Mouse (Mus musculus) E14TG2a.4 (cell line): ENCODE measurements around the gene Trim56.

ENCODE experiments used
- H3K27me3 ChIP-seq: 2 replicates; pipeline ENCODE4 v1.6.1; 2014; ENCODE audit warnings: low read length, control low read depth; ENCODE audit not compliant: insufficient read depth
- H3K36me3 ChIP-seq: 2 replicates; pipeline ENCODE4 v1.6.1; 2014; ENCODE audit warnings: low read length, control low read depth; ENCODE audit not compliant: insufficient read depth
- H3K4me1 ChIP-seq: replicated peaks from 2 replicates; pipeline ENCODE4 v1.6.1; 2014; ENCODE audit warnings: low read depth, low read length, control low read depth
- H3K4me3 ChIP-seq: replicated peaks from 2 replicates; pipeline ENCODE4 v1.5.1; 2014; ENCODE audit warnings: mild to moderate bottlenecking, low read length
- H3K9me3 ChIP-seq: 2 replicates; pipeline ENCODE4 v1.6.1; 2014; ENCODE audit warnings: low read length, control low read depth
- CTCF ChIP-seq: conservative IDR thresholded peaks from 2 replicates; pipeline ENCODE4 v1.5.1; 2014; ENCODE audit warnings: low read length
- NANOG ChIP-seq: IDR thresholded peaks from 2 replicates; pipeline ENCODE4 v1.6.1; 2014; ENCODE audit warnings: borderline replicate concordance, low read length, mixed read lengths
- POU5F1 ChIP-seq: IDR thresholded peaks from 2 replicates; pipeline ENCODE4 v1.6.1; 2014; ENCODE audit warnings: low read length, borderline replicate concordance

The Trim56 gene

DNA sequence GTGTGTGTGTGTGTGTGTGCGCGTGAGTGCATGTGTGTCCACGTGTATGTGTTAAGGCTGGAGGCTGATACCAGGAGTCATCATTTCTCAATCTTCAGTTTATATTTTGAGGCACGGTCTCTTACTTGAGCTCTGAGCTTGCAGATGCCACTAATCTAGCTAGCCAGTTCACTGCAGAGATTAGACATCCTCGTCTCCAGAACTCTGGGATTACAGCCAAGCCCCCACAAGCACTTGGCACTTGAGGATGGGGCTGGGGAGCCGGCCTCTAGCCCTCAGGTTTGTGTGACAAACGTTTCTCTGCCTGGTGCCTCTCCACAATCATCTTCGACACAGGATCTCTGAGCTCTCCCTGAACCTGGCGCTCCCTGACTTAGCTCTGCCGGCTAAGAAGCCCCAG lies 25.1 kb downstream of the Trim56 start:
- Histone ChIP-seq H3K27me3 (no peaks in the 10 kb centered on the region), H3K4me3 (no peak overlapping the region), H3K36me3 (no peaks in the 10 kb centered on the region), H3K4me1 (peaks cover 9% of the 10 kb centered on the region), H3K9me3 (peaks cover 33% of the 10 kb centered on the region)
- TF ChIP-seq CTCF (no peak), NANOG (no peak), POU5F1 (no peak)

DNA sequence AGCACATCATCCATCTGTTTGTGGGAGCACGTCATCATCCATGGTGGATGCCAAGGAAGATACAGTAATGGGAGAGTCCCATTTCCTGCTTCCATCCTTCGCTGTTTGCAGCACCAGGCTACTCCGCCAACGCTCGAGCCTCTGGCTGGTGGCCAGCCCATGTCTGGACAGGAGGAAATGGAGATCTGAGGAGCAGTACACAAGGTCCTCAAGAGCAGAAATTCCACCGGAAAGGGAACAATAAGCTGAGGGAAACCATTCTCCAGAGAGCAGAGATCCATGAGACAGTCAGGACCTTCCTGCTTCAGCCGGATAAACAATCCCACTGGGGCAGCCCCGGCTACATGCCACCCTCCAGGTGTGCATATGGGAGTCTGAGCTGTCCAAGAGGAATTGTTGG lies 28.6 kb downstream of the Trim56 start:
- TF ChIP-seq NANOG, result no peak
- no peak for TF ChIP-seq POU5F1
- no peak for TF ChIP-seq CTCF
- Histone ChIP-seq H3K4me3 (no peak overlapping the region), H3K36me3 (no peaks in the 10 kb centered on the region), H3K27me3 (no peaks in the 10 kb centered on the region), H3K9me3 (peaks cover 38% of the 10 kb centered on the region), H3K4me1 (peaks cover 30% of the 10 kb centered on the region)

DNA sequence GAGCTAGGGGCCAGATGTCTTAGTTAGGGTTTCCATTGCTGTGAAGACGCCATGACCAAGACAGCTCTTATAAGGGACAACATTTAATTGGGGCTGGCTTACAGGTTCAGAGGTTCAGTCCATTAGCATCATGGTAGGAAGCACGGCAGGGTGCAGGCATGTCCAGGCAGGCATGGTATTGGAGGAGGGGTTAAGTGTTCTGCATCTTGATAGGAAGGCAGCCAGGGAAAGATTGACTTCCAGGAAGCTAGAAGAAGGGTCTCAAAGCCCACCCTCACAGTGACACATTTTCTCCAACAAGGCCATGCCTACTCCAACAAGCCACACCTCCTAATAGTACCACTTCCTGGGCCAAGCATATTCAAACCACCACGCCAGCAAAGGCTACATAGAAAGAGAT lies 30.3 kb downstream of the Trim56 start:
- Histone ChIP-seq H3K9me3 (peaks cover 44% of the 10 kb centered on the region), H3K4me3 (no peak overlapping the region), H3K4me1 (peaks cover 30% of the 10 kb centered on the region), H3K36me3 (no peaks in the 10 kb centered on the region), H3K27me3 (no peaks in the 10 kb centered on the region)
- no peak for TF ChIP-seq NANOG
- TF ChIP-seq CTCF, result no peak
- TF ChIP-seq POU5F1, result no peak

GRCm38 (mm10) chr5:137085021-137085420 lies 31.0 kb downstream of the Trim56 start:
- TF ChIP-seq NANOG, result no peak
- no peak for TF ChIP-seq POU5F1
- TF ChIP-seq CTCF, result no peak
- Histone ChIP-seq H3K36me3 (no peaks in the 10 kb centered on the region), H3K9me3 (peaks cover 44% of the 10 kb centered on the region), H3K4me3 (no peak overlapping the region), H3K27me3 (no peaks in the 10 kb centered on the region), H3K4me1 (peaks cover 36% of the 10 kb centered on the region)

DNA sequence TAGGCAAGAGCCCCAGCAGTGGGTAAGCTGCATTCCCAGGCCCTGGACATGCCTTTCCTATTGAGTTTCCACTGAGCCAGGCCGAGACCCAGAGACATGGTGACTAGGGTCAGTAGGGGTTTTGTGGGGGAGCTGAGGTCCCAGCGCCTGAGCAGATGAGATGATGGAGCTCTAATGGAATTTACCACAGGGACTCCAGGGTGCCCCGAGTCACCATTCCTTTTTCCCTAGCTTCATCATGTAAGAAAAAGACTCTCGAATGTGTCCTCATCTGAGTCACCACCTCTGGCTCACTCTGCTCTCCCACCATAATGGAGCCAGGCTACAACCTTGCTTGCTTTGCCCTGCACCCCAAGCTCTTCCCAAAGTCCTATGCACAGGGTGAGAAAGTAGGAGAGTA lies 33.0 kb downstream of the Trim56 start:
- Histone ChIP-seq H3K4me1 (peaks cover 47% of the 10 kb centered on the region), H3K36me3 (no peaks in the 10 kb centered on the region), H3K9me3 (peaks cover 32% of the 10 kb centered on the region), H3K4me3 (no peak overlapping the region), H3K27me3 (no peaks in the 10 kb centered on the region)
- no peak for TF ChIP-seq NANOG
- no peak for TF ChIP-seq CTCF
- no peak for TF ChIP-seq POU5F1

DNA sequence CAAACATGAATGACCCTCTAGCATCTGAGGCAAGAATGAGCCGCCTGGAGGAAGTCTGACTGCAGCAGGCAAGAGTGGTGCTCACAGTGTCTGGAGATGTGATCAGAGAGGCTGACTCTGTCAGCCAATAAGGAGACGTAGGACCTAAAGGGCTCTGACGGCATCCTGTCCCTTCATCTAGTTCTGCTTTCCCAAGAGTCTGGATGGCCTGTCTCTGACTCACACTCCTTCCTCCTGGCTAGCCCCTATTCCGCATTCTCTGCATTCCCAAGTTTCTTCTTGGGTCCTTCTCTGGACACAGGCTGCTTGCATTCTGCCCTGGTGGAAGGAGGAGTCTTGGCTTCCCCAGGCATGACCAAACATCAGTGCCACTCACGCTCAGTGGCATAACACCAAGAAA lies 36.2 kb downstream of the Trim56 start:
- no peak for TF ChIP-seq POU5F1
- TF ChIP-seq NANOG, result no peak
- TF ChIP-seq CTCF, result no peak
- H3K4me3 ChIP-seq, result no peak overlapping the region
- peaks cover 6% of the 10 kb centered on the region; the same call in 1 of the 2 replicates for H3K9me3 ChIP-seq
- peaks cover 55% of the 10 kb centered on the region for H3K4me1 ChIP-seq
- H3K36me3 ChIP-seq, result no peaks in the 10 kb centered on the region
- no peaks in the 10 kb centered on the region for H3K27me3 ChIP-seq

DNA sequence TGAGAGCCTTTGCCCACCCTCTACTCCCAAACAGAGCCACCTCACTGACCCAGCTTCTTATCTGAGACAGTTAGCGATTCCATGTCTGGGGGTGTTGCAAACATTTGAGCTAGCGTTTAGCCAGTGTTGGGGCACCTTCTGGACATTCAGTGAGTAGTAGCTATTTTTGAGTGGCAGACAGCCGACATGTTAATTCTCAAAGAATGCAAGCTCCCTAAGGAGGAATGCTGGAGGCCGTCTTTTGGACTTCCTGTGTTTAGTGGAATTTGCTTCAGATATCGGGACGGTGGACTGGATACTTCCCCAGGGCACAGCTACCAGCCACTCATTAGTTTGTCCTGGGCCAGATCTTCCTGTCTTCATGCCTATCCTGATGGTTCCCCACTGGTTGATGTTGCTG lies 37.4 kb downstream of the Trim56 start:
- TF ChIP-seq POU5F1, result no peak
- no peak for TF ChIP-seq NANOG
- H3K4me3 ChIP-seq, result no peak overlapping the region
- no peaks in the 10 kb centered on the region for H3K36me3 ChIP-seq
- H3K27me3 ChIP-seq, result no peaks in the 10 kb centered on the region
- peaks cover 6% of the 10 kb centered on the region; the same call in 1 of the 2 replicates for H3K9me3 ChIP-seq
- H3K4me1 ChIP-seq, result peaks cover 58% of the 10 kb centered on the region

DNA sequence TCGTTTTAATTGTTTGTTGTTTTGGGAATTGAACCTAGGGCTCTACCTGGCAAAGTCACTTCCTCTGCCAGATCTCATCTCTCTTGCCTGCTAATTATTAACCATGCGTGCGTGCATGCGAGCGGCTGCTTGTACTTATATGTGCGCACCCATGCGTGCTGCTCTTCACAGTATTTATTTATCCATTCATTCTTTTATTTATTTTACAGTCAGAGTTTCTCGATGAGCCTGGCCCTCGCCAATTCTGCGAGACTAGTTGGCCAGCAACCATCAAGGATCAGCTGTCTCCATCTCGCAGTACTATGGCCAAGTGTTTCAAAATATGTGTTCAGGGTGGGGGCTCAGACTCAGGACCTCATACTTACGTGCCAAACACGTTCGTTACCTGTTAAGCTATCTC lies 38.0 kb downstream of the Trim56 start:
- TF ChIP-seq POU5F1 (no peak), CTCF (no peak), NANOG (no peak)
- Histone ChIP-seq H3K4me1 (peaks cover 61% of the 10 kb centered on the region), H3K27me3 (no peaks in the 10 kb centered on the region), H3K4me3 (no peak overlapping the region), H3K36me3 (no peaks in the 10 kb centered on the region), H3K9me3 (peaks cover 6% of the 10 kb centered on the region; the same call in 1 of the 2 replicates)

GRCm38 (mm10) chr5:137077187-137077586 lies 38.8 kb downstream of the Trim56 start:
- no peaks in the 10 kb centered on the region for H3K27me3 ChIP-seq
- H3K4me3 ChIP-seq, result no peak overlapping the region
- H3K36me3 ChIP-seq, result no peaks in the 10 kb centered on the region
- peaks cover 6% of the 10 kb centered on the region; the same call in 1 of the 2 replicates for H3K9me3 ChIP-seq
- H3K4me1 ChIP-seq, result peaks cover 69% of the 10 kb centered on the region
- no peak for TF ChIP-seq CTCF
- no peak for TF ChIP-seq NANOG
- no peak for TF ChIP-seq POU5F1
